Mouse (Mus musculus): ENCODE measurements around the gene Glul.

GRCm38 (mm10) chr1:153911276-153911795 lies 11.6 kb downstream of the Glul start:
- TF ChIP-seq CTCF (IDR thresholded peaks at IDR 0.05; ENCODE audit: insufficient read depth, low read depth, low read length) (no peak), POLR2A (IDR thresholded peaks at IDR 0.05; ENCODE audit: insufficient read depth, low read depth, low read length) (no peak)

Data from olfactory bulb, adult 2 months (tissue).